Mouse (Mus musculus) cerebellum, adult 2 months (tissue): Measurements from ENCODE around the gene Epn3.

Experiments
- CTCF ChIP-seq: fragments of 200-500 bp; IDR thresholded peaks from 2 replicates; pipeline ENCODE4 v1.5.1; 2011; ENCODE audit warnings: low read depth, mild to moderate bottlenecking, control low read depth, low read length, moderate library complexity, borderline replicate concordance; ENCODE audit not compliant: insufficient read depth
- POLR2A ChIP-seq: fragments of 200-500 bp; IDR thresholded peaks from 2 replicates; pipeline ENCODE4 v1.6.1; 2011; ENCODE audit warnings: low read length, control low read depth, borderline replicate concordance; ENCODE audit not compliant: insufficient read depth

GRCm38 (mm10) chr11:94461856-94462255 is 37.9 kb downstream of the Epn3 start:
- no peak for TF ChIP-seq CTCF
- no peak for TF ChIP-seq POLR2A
